In the genomic region with DNA sequence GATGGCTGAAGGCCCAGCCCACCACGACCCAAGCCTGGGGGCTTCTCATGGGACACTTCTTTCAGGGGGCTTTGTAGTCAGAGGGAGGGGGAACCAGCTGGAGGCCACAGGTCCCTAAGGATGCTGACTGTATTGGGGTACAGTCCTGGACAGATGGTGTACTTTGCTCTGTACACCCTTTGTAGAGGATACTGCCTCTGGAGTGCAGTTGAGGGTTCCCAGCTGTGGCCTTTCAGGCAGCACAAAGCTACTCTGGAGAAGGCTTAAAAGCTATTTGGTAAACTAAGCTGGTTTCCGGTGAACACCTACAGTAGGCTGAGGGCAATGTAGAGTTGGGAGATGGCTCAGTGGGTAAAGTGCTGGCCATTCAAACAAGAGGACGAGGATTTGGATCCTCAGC, we compare ENCODE assay signal across 23 mouse cellular contexts.
DNase-seq lines count a peak whose midpoint lies in the region; ATAC-seq and TF ChIP-seq lines count a peak whose summit lies in the region.
"Had no signal": no experiment of that assay in that cellular context is flagged by ENCODE, and none has a peak within 500 bp of the region (broad histone marks: within the 10 kb centered on the region; RNA-seq: fewer than 3 reads in every experiment).

No protein-coding gene starts in this region.

- H3K4me1 ChIP-seq in forebrain, embryonic 10.5 days = peaks cover 65% of the 10 kb centered on the region
- H3K4me1 ChIP-seq in forebrain, embryonic 15.5 days = peaks cover 41% of the 10 kb centered on the region
- peaks cover 28% of the 10 kb centered on the region for H3K4me1 ChIP-seq in intestine, embryonic 14.5 days (replicated peaks; ENCODE audit: control insufficient read depth, insufficient read depth, low read length)
- H3K4me1 ChIP-seq in intestine, postnatal 0 days (replicated peaks; ENCODE audit: control insufficient read depth, insufficient read depth, low read length) = no peaks in the 10 kb centered on the region
- H3K4me1 ChIP-seq in neural tube, embryonic 13.5 days (replicated peaks) = peaks cover 57% of the 10 kb centered on the region
- peaks cover 23% of the 10 kb centered on the region for H3K4me1 ChIP-seq in stomach, embryonic 15.5 days
- H3K4me1 ChIP-seq: megakaryocyte, embryonic 14.5 days had no signal

- no peak overlapping the region for H3K4me2 ChIP-seq in forebrain, embryonic 15.5 days (replicated peaks)
- no peak overlapping the region for H3K4me2 ChIP-seq in intestine, embryonic 14.5 days (ENCODE audit: low read length)
- no peak overlapping the region for H3K4me2 ChIP-seq in intestine, postnatal 0 days (replicated peaks; ENCODE audit: low read depth)
- no peak overlapping the region for H3K4me2 ChIP-seq in neural tube, embryonic 13.5 days
- no peak overlapping the region for H3K4me2 ChIP-seq in stomach, embryonic 15.5 days
- H3K4me2 ChIP-seq: embryonic facial prominence, embryonic 13.5 days; limb, embryonic 12.5 days; liver, embryonic 11.5 days had no signal

- no peaks in the 10 kb centered on the region for H3K9me3 ChIP-seq in forebrain, embryonic 10.5 days
- no peaks in the 10 kb centered on the region for H3K9me3 ChIP-seq in forebrain, embryonic 15.5 days
- no peaks in the 10 kb centered on the region for H3K9me3 ChIP-seq in intestine, embryonic 14.5 days (ENCODE audit: control insufficient read depth, low read length)
- no peaks in the 10 kb centered on the region for H3K9me3 ChIP-seq in intestine, postnatal 0 days (ENCODE audit: control insufficient read depth)
- no peaks in the 10 kb centered on the region for H3K9me3 ChIP-seq in neural tube, embryonic 13.5 days
- H3K9me3 ChIP-seq in stomach, embryonic 15.5 days = no peaks in the 10 kb centered on the region
- H3K9me3 ChIP-seq: embryonic facial prominence, embryonic 13.5 days; limb, embryonic 12.5 days; megakaryocyte, embryonic 14.5 days had no signal

- DNase-seq in forebrain, embryonic 10.5 days (ENCODE audit: extremely low spot score, low spot score) = no peak
- no peak for DNase-seq in intestine, embryonic 14.5 days (ENCODE audit: low spot score)
- DNase-seq in neural tube, embryonic 10.5 days (ENCODE audit: extremely low spot score, low spot score) = no peak
- DNase-seq in adrenal gland, adult 8-10 months = no peak
- DNase-seq: adrenal gland, postnatal 10 days; cerebellum, adult 18-20 months; cerebellum, postnatal 14 days; gastrocnemius, postnatal 36 days; heart, postnatal 4 days; kidney, adult 8-10 months; kidney, postnatal 36 days; liver, postnatal 0 days; thymus, postnatal 25 days had no signal

- WGBS in forebrain, embryonic 10.5 days = 67% methylated on average over 3 of the region's 3 CpGs
- 49% methylated on average over 3 of the region's 3 CpGs for WGBS in forebrain, embryonic 15.5 days
- WGBS in intestine, embryonic 14.5 days = 61% methylated on average over 3 of the region's 3 CpGs
- 71% methylated on average over 3 of the region's 3 CpGs for WGBS in intestine, postnatal 0 days
- WGBS in neural tube, embryonic 13.5 days = 44% methylated on average over 3 of the region's 3 CpGs
- 50% methylated on average over 3 of the region's 3 CpGs for WGBS in stomach, embryonic 15.5 days

- no peak overlapping the region for H3K9ac ChIP-seq in forebrain, embryonic 15.5 days (replicated peaks)
- H3K9ac ChIP-seq in intestine, embryonic 14.5 days (ENCODE audit: low read length) = no peak overlapping the region
- H3K9ac ChIP-seq in intestine, postnatal 0 days (ENCODE audit: low read depth, low read length) = no peak overlapping the region
- H3K9ac ChIP-seq in neural tube, embryonic 13.5 days = no peak overlapping the region
- no peak overlapping the region for H3K9ac ChIP-seq in stomach, embryonic 15.5 days
- H3K9ac ChIP-seq: embryonic facial prominence, embryonic 13.5 days; limb, embryonic 12.5 days; liver, postnatal 0 days had no signal

- peak overlapping the region; percentile 68; the same call in 1 of the 2 replicates for H3K27ac ChIP-seq in forebrain, embryonic 10.5 days
- H3K27ac ChIP-seq in forebrain, embryonic 15.5 days (replicated peaks) = no peak overlapping the region
- peak overlapping the region; percentile 52; the same call in 1 of the 2 replicates for H3K27ac ChIP-seq in intestine, embryonic 14.5 days (ENCODE audit: low read depth)
- H3K27ac ChIP-seq in intestine, postnatal 0 days (ENCODE audit: low read depth, low read length) = no peak overlapping the region
- peak overlapping the region; percentile 14; the same call in 1 of the 2 replicates for H3K27ac ChIP-seq in neural tube, embryonic 13.5 days (replicated peaks)
- H3K27ac ChIP-seq in stomach, embryonic 15.5 days = peak overlapping the region; percentile 13; the same call in 1 of the 2 replicates
- H3K27ac ChIP-seq: embryonic facial prominence, embryonic 13.5 days; limb, embryonic 12.5 days had no signal

- TF ChIP-seq CTCF in intestine, postnatal 0 days (IDR thresholded peaks at IDR 0.05; ENCODE audit: low read depth) = no peak

- ATAC-seq in forebrain, embryonic 15.5 days (replicated peaks) = no peak
- ATAC-seq in intestine, embryonic 14.5 days (replicated peaks; ENCODE audit: low FRiP score, low TSS enrichment, low read depth) = no peak; the same call in 1 of the 2 replicates
- ATAC-seq in intestine, postnatal 0 days = no peak
- ATAC-seq in neural tube, embryonic 13.5 days (ENCODE audit: low read depth) = no peak
- ATAC-seq in stomach, embryonic 15.5 days (ENCODE audit: insufficient read depth, low FRiP score, low read depth) = no peak
- ATAC-seq: activated CD4-positive, CD25-positive, alpha-beta regulatory T cell, adult 4 months; liver, postnatal 0 days had no signal

- peaks cover 16% of the 10 kb centered on the region for H3K36me3 ChIP-seq in forebrain, embryonic 10.5 days (replicated peaks)
- H3K36me3 ChIP-seq in forebrain, embryonic 15.5 days = no peaks in the 10 kb centered on the region
- no peaks in the 10 kb centered on the region for H3K36me3 ChIP-seq in intestine, embryonic 14.5 days (ENCODE audit: control insufficient read depth, insufficient read depth, low read length)
- no peaks in the 10 kb centered on the region for H3K36me3 ChIP-seq in intestine, postnatal 0 days (ENCODE audit: control insufficient read depth, insufficient read depth)
- H3K36me3 ChIP-seq in neural tube, embryonic 13.5 days = no peaks in the 10 kb centered on the region
- H3K36me3 ChIP-seq in stomach, embryonic 15.5 days = no peaks in the 10 kb centered on the region
- H3K36me3 ChIP-seq: embryonic facial prominence, embryonic 13.5 days; limb, embryonic 12.5 days had no signal

- H3K27me3 ChIP-seq in forebrain, embryonic 10.5 days (ENCODE audit: poor library complexity, severe bottlenecking) = no peaks in the 10 kb centered on the region
- no peaks in the 10 kb centered on the region for H3K27me3 ChIP-seq in forebrain, embryonic 15.5 days
- H3K27me3 ChIP-seq in intestine, embryonic 14.5 days (replicated peaks; ENCODE audit: control insufficient read depth, insufficient read depth, low read length) = no peaks in the 10 kb centered on the region
- H3K27me3 ChIP-seq in intestine, postnatal 0 days (replicated peaks; ENCODE audit: control insufficient read depth, insufficient read depth, low read length) = no peaks in the 10 kb centered on the region
- H3K27me3 ChIP-seq in neural tube, embryonic 13.5 days = no peaks in the 10 kb centered on the region
- H3K27me3 ChIP-seq in stomach, embryonic 15.5 days (replicated peaks) = no peaks in the 10 kb centered on the region
- H3K27me3 ChIP-seq: embryonic facial prominence, embryonic 13.5 days; limb, embryonic 12.5 days had no signal

- H3K4me3 ChIP-seq in forebrain, embryonic 10.5 days = no peak overlapping the region
- no peak overlapping the region for H3K4me3 ChIP-seq in forebrain, embryonic 15.5 days
- H3K4me3 ChIP-seq in intestine, embryonic 14.5 days (ENCODE audit: low read depth, low read length) = no peak overlapping the region
- no peak overlapping the region for H3K4me3 ChIP-seq in intestine, postnatal 0 days (ENCODE audit: low read depth, low read length)
- no peak overlapping the region for H3K4me3 ChIP-seq in neural tube, embryonic 13.5 days
- no peak overlapping the region for H3K4me3 ChIP-seq in stomach, embryonic 15.5 days (replicated peaks)
- H3K4me3 ChIP-seq: embryonic facial prominence, embryonic 13.5 days; erythroblast, embryonic 14.5 days; limb, embryonic 12.5 days; megakaryocyte, embryonic 14.5 days had no signal

Comparison
In these comparisons a context has a peak if more than half of its experiments do, and no peak if none do; other contexts are left out.
1. H3K27ac ChIP-seq: peak in forebrain, embryonic 10.5 days (single experiment), intestine, embryonic 14.5 days (single experiment), neural tube, embryonic 13.5 days (single experiment) and stomach, embryonic 15.5 days (single experiment); none in forebrain, embryonic 15.5 days (single experiment) and intestine, postnatal 0 days (single experiment).